Mouse (Mus musculus): ENCODE measurements around the gene Armc8.
"Not testable (repeated sequence)": the region's sequence is repeated elsewhere in the genome, so short reads cannot be mapped to it uniquely, and the experiment has no call there.

Gene Armc8

DNA sequence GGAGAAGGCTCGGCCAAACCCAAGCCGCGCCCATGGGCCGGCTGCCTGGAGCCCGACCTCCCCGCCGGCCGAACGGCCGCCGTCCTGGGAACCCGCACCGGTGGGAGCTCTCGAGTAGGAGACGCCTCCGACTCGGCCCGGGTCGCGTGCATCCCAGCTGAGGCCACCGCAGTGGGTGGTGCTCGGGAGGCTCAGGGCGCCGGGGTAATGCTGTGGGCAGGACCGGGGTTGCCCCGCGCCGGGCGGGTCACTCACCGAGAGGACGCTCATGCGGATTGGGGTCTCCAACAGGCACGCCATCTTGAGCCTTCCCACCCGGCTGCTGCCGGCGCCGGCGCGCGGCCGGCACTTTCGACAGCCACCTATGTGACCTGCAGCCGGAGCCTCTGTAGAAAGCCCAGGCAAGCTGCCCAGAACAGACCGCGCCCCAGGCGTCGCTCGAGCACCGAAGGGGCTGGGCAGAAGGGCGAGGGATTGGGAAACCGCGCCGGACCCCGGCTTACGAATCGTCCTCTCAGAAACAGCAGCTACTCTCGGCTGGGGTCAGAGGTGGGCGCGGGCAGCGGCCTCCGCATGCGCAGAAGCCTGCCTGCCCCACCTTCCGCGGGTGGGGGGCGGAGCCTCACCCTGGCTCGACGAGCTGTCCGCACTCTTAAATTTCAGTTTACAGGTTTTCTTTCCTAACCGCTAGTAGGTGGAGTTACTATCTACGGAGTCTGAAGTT, at the start of gene Armc8:
TSS of gene Armc8 (minus strand) at position 553 of the 724 bp plus-strand sequence.
- peak; percentile 96 for DNase-seq (ENCODE audit: inconsistent ontology term)

DNA sequence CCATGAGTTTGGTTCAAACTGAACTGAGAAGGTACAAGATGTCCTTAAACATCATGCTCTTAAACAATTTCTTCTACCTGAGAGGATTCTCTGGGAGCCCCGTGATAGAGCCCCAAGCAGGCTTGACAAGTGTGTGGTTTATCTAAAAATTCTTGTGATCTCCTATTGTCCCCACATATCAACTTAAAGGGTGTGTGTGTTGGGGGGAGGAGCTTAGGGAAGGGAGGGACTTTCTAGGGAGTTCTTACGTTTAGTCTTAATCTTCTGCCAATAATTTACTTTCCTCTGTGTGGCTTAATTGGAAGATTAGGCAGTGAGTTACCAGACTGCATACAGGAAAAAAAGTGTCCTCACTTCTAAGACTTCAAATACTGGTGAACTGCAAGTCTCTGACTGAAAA, 43.5 kb upstream of the Armc8 start, which contains the start of gene A4gnt:
TSS of gene A4gnt (plus strand) at position 301 of the 400 bp plus-strand sequence.
- no peak for DNase-seq (ENCODE audit: inconsistent ontology term)

DNA sequence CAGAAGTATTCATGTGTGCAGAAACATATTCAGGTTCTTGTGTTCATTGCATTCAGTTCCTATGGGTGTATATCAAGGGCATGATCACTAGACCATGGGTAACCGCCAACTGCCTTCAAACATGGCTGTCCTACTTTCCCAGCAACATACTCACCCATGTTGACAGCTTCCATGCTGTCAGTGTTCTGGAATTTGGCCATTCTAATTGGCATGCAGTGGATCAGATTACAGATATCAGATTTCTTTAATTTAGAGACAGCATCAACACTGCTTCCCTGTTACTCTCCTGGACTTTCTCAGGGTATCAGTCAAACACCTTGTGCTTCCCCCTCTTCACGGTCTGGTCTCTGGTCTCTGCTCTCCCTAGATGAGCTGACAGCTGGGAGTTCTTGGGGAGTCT, 34.9 kb upstream of the Armc8 start:
- peak; percentile 25 for DNase-seq (ENCODE audit: inconsistent ontology term)

GRCm38 (mm10) chr9:99599127-99599526, 30.4 kb upstream of the Armc8 start:
- not testable (repeated sequence) for DNase-seq (ENCODE audit: inconsistent ontology term)

- no peak for DNase-seq (ENCODE audit: inconsistent ontology term)
Measured at GRCm38 (mm10) chr9:99591144-99591543, 22.4 kb upstream of the Armc8 start.

DNA sequence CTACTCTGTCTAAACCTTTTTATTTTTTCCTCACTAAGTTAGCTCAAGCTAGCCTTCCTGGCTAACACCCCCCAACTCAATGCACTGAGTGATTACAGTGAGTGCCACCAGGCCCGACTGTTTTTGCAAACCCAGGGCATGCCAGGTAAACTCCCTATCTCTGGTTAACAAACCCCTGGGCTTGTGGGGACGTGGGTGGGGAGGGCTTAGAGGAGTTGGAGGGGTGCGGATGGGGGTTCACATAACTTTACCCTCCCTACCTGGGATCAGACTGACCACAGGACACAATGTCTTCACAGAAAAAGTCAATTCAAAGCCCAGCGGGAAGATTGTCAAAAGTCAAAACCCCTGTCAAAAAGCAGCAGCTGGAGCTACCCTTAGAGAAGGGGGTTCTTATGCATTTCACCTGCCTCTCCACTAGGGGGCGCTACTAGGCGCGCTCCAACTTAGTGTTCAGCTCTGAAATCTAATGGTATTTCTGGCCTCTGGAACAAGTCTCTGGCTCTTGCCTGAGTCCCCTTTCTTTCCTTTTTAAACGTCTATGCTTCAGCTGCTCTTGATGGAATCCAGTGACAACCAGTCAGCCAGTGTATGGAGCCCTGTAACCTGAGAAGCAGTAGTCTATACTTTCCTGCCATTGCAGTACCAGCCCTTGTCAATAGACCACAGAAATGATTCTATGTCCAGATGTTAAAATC, 19.0 kb upstream of the Armc8 start:
- peak; percentile 55 for DNase-seq (ENCODE audit: inconsistent ontology term)

- peak; percentile 30 for DNase-seq (ENCODE audit: inconsistent ontology term)
Measured at GRCm38 (mm10) chr9:99580655-99581054, 12.0 kb upstream of the Armc8 start.

GRCm38 (mm10) chr9:99575677-99576480, 7.2 kb upstream of the Armc8 start, which contains the start of gene Dbr1:
TSS of gene Dbr1 (plus strand) at chr9:99575799.
- peak; percentile 90 for DNase-seq (ENCODE audit: inconsistent ontology term)

DNA sequence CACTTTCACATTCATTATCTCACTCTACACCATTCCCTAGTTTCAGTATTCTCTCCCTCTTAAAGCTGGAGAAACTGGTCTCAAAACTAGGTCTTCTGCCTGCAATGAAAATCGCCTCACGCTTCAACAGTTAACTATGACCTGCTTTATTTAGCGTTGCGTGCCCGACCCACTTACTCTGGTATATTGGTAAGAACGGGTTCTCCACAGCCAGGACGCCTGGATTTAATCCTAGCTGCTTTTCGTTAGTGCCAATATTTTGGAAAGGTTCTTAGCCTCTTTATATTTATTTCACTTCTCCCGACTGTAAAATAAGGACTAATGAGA, 335 bp upstream of the Armc8 start:
- DNase-seq (ENCODE audit: inconsistent ontology term): no peak

GRCm38 (mm10) chr9:99568023-99568346, 714 bp downstream of the Armc8 start:
- DNase-seq (ENCODE audit: inconsistent ontology term): no peak

DNA sequence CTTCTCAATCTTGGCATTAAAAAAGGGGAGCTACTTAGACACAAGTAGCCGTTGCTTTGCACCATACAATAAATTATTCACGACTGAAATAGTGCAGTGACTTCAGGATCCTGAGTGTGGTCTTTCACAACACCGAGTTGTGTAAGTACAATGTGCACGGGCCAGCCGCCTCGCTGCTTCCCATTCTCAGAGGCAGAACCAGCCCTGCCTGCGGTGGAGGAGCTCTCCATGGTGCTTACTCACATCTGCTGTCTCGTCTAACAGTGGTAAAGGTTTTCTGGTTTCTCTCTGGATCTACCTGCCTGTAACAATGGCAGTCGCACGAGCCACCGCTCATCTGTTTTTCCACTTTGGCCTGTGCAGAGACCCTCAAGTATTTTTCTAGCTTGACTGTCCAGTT, 5.0 kb downstream of the Armc8 start:
- DNase-seq (ENCODE audit: inconsistent ontology term): peak; percentile 27

DNA sequence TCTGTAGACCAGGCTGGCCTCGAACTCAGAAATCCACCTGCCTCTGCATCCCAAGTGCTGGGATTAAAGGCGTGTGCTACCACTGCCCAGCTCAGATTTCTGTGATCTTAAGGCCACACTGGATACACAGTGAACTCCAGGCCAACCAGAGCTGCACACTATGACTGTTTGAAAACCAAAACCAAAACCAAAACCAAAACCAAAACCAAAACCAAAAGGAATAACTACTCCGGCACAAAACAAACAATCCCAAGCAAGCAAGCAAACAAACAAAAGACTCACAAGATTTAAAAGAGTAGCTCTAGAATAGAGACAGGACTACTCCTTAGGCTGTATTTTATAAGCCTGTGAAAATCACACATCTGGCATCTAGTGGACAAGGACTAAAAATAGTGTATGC, 8.3 kb downstream of the Armc8 start:
- no peak for DNase-seq (ENCODE audit: inconsistent ontology term)

GRCm38 (mm10) chr9:99559557-99559904, 9.2 kb downstream of the Armc8 start:
- no peak for DNase-seq (ENCODE audit: inconsistent ontology term)

GRCm38 (mm10) chr9:99558824-99559556, 9.7 kb downstream of the Armc8 start:
- no peak for DNase-seq (ENCODE audit: inconsistent ontology term)

DNA sequence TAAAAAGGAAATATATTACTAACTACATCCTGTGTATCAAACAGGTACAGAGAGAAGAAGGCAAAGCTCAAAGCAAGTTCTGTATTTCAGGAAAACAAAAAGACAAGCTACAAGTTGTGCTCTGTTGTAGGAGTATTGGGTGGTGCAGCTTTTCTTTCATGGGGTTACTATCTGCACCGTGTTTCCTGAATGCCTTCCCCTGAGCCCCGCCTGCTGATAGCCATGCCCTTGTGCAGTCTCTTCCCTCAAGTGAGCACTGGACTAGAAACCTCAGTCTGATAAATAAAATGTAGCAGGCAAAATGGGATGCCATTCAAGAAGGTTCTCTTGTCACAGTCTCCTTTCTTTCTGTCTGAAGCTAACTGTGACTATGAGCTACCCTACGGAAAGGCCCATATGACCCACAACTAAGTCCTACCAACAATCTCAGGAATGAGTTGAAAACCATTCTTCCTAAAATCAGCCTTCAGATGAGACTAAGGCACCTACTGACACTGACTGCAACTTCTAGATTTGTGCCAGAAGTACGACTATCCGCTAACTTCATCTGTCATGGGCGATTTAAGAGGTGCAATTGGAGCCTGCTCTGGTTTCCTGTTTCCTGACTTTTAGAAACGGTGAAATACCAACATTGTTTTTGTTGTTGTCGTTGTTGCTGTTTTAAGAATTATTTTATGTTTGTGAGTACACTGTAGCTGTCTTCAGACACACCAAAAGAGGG, 11.0 kb downstream of the Armc8 start:
- no peak for DNase-seq (ENCODE audit: inconsistent ontology term)

DNA sequence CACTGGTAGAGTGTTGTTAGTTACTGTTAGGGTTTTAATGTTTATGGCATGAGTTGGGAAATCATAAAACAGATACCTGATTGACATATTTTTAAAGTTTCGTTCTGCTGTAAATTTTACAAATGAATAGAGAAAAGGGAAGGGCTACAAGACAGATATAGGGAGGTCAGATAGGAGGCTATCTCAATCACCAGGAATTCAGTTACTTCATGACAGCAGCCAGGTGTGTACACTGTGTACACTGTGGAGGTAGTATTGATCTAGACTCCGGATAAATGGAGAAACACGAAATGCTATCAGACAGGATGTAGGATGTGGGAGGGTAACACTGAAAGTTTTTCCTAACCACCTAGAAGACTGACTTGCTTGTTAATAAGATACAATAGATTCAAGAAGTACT, 13.4 kb downstream of the Armc8 start:
- DNase-seq (ENCODE audit: inconsistent ontology term): no peak

DNA sequence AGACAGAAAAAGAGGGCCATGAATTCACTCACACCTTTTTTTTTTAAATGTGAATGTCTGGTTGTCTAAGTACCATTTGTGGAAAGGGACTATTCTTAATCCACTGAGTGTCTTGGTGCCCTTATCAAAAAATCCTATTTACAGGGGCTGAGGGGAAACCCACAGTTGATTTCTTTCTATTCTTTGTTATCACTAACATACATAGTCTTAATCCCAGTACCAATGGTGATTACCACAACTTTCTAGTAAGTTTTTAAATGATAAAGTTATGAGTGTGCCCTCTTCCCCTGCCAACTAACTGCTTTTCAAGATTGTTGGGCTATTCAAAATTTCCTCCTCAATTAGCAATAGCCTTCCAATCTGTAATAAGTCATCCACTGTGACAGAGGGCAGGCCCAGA, 14.6 kb downstream of the Armc8 start:
- no peak for DNase-seq (ENCODE audit: inconsistent ontology term)

- no peak for DNase-seq (ENCODE audit: inconsistent ontology term)
Measured at GRCm38 (mm10) chr9:99553049-99553448, 15.7 kb downstream of the Armc8 start.

DNA sequence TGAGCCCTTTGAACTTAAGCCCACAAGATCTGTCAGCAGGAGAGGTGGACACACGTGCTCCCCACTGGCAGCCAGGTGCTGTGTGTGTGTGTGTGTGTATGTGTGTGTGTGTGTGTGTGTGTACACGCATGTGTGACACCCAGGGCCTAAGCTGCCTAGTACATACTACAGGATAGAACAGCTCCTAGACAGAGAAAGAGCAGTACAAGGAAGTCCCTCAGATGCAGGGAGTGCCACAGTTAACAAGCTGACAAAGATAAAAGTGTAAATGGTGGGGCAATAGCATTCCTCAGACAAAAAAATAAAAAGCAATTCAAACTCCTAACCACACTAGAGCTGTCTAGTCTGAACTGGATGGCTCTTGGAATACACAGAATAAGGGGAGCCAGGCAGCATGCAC, 16.6 kb downstream of the Armc8 start:
- DNase-seq (ENCODE audit: inconsistent ontology term): no peak

GRCm38 (mm10) chr9:99546259-99546658, 22.4 kb downstream of the Armc8 start:
- DNase-seq (ENCODE audit: inconsistent ontology term): no peak

DNA sequence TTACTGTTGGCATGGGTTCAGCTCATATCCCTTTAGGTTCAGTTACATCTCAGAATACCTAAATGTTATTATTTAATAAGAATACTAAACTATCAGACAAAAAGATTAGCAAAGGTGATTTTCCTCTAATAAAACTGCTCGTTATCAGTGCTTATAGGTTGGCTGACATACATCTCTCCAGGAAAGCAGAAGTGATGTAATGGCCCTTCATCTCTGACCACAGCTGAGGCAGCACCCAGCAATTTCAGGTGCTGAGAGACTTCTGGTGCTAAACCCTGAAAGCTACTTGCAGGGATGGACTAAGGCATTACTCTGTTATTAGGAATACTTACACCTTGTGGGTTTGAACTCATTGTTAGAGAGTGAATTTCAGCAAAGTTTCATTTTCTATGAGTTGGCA, 36.8 kb downstream of the Armc8 start:
- no peak for DNase-seq (ENCODE audit: inconsistent ontology term)
